Mouse (Mus musculus) megakaryocyte, embryonic 14.5 days (primary cell): ENCODE measurements around the gene Rapgef5. TPM values are rescaled to one million over a fixed set of nuclear protein-coding genes. Genes with fewer than 3 reads are reported as not detected.

Source experiments
- H3K27me3 ChIP-seq: replicated peaks from 2 replicates; pipeline ENCODE3; 2012; ENCODE audit warnings: inconsistent platforms
- H3K36me3 ChIP-seq: replicated peaks from 2 replicates; pipeline ENCODE3; 2012; ENCODE audit warnings: low read length, inconsistent platforms, mixed read lengths
- H3K4me1 ChIP-seq: 2 replicates; pipeline ENCODE4 v1.6.1; 2012; ENCODE audit warnings: inconsistent platforms
- H3K4me3 ChIP-seq: replicated peaks from 2 replicates; pipeline ENCODE3; 2012; ENCODE audit warnings: moderate library complexity, mild to moderate bottlenecking, inconsistent platforms
- H3K9me3 ChIP-seq: 2 replicates; pipeline ENCODE4 v1.6.1; 2012; ENCODE audit warnings: inconsistent platforms
- FLI1 ChIP-seq: IDR thresholded peaks from 2 replicates; pipeline ENCODE4 v1.6.1; 2012; ENCODE audit warnings: low read length, inconsistent platforms, mixed read lengths
- GATA1 ChIP-seq: IDR thresholded peaks from 3 replicates; pipeline ENCODE4 v1.6.1; 2012; ENCODE audit warnings: mixed read lengths, low read length, inconsistent platforms, borderline replicate concordance
- polyA plus RNA-seq: library from polyadenylated mRNA; stranded (reverse); fragments of >175 nt; gene quantifications from 2 replicates; pipeline ENCODE4 v1.2.3, GENCODE M21; 2012; ENCODE audit warnings: low replicate concordance; ENCODE audit not compliant: insufficient read depth

Gene Rapgef5
- polyA plus RNA-seq, 1 experiment: not detected

GRCm38 (mm10) chr12:117806470-117806869 is 290.2 kb downstream of the Rapgef5 start:
- TF ChIP-seq FLI1: no peak
- TF ChIP-seq GATA1: no peak
- Histone ChIP-seq H3K27me3 (peaks cover 32% of the 10 kb centered on the region), H3K36me3 (no peaks in the 10 kb centered on the region), H3K9me3 (peaks cover 7% of the 10 kb centered on the region), H3K4me3 (no peak overlapping the region), H3K4me1 (peaks cover 16% of the 10 kb centered on the region)

GRCm38 (mm10) chr12:117807637-117808036 is 291.4 kb downstream of the Rapgef5 start:
- Histone ChIP-seq H3K4me3 (peak overlapping the region; percentile 6), H3K36me3 (no peaks in the 10 kb centered on the region), H3K9me3 (peaks cover 7% of the 10 kb centered on the region), H3K27me3 (peaks cover 32% of the 10 kb centered on the region), H3K4me1 (peaks cover 16% of the 10 kb centered on the region)
- TF ChIP-seq FLI1 (no peak), GATA1 (no peak)

DNA sequence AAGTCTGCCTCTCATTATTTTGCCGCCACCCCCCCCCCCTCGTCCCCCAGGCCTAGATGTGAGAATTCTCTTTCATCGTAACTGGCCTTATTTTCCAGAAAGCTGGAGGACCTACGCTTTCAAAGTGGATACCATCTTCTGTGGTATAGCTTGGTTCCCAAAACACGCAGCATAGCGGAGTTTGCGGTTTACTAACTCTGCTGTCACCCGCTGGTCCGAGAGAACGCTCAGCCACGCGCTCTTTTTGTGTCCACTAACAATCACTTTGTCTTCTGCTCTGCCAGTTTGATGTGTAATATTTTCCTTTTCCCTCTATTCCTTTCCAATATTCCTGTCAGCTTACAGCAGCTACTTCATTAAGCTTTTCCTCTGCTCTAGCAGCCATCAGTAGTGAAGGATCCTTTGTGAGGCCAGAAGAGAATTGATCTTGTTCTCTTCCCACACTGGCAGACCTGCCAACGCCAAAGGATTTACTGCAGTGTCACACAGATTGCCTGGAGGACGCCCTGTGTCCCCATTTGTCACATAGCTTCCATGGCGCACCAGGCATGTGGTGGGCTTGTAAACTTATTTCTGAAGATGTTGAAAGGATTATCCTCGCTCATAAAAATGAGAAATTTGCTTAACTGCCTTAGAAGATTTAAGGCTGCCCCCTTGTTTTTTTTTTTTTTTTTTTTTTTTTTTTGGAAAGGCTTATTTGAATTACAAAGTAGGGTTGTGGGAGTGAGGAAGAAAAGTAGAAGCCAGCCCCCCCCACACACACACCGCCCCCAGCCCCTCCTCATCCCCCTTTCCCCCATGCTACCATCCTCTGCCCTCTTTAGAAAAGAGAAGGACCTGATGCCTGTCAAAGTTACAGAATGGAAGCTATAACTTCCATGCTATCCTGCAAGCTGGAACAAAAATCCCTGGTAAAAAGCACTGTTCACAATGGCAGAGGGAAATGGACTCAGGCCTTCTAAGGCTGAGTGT is 292.4 kb downstream of the Rapgef5 start:
- peaks cover 7% of the 10 kb centered on the region for H3K9me3 ChIP-seq
- no peaks in the 10 kb centered on the region for H3K36me3 ChIP-seq
- TF ChIP-seq GATA1: no peak
- TF ChIP-seq FLI1: no peak
- H3K27me3 ChIP-seq: peaks cover 32% of the 10 kb centered on the region
- H3K4me1 ChIP-seq: peaks cover 16% of the 10 kb centered on the region
- H3K4me3 ChIP-seq: no peak overlapping the region
